Mouse (Mus musculus) ovary, adult 10 weeks (tissue): ENCODE measurements around the gene Zeb2. TPM values are rescaled to one million over a fixed set of nuclear protein-coding genes. Genes with fewer than 3 reads are reported as not detected.

Source experiments
- polyA plus RNA-seq: library from polyadenylated mRNA; stranded (reverse); fragments of 350-450 nt; fragmentation: Illumina TruSeq; extraction: RNeasy Lipid Tissue Mini Kit (QIAGEN cat#74804); gene quantifications from one replicate; pipeline ENCODE4 v1.2.3, GENCODE M21; 2014

The Zeb2 gene
- 168 TPM for polyA plus RNA-seq

DNA sequence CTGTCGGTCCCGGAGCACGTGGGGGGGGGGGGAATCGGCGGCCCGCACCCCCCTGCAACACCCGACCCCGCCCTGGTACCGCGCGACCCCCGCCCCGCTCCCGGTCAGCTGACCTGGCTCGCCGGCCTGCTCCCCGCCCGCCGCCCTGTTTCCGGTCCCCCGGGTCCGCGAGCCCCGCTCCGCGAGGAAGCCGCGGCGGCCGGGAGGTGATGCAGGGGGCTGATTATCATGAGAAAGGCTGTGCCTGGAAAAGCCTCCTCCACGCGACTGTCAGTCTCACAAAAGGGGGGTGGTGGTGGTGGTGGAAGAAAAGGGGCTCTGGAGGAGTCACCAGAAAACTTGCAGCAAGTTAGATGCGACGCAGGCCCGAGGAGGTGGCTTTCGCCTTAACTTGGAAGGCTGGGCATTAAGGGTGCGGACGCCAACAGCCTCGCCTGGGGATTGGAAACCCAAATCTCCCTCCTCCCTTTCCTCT, at the start of gene Zeb2:
Gene Zeb2, minus strand, starts transcription at position 309 of the 475 bp plus-strand sequence.

Other genes starting within 250 kb of the Zeb2 start
- 53.2 TPM for gene Gtdc1, start 189.7 kb downstream of the Zeb2 start, polyA plus RNA-seq